Mouse (Mus musculus) liver, embryonic 14.5 days (tissue): ENCODE measurements around the gene Gngt2.

Experiments used
- CTCF ChIP-seq: IDR thresholded peaks from 2 replicates; pipeline ENCODE4 v1.5.1; 2016; ENCODE audit warnings: antibody characterized with exemption, low read depth, control low read depth
- EP300 ChIP-seq: IDR thresholded peaks from 2 replicates; pipeline ENCODE4 v1.6.1; 2016; ENCODE audit warnings: antibody characterized with exemption, low read depth

DNA sequence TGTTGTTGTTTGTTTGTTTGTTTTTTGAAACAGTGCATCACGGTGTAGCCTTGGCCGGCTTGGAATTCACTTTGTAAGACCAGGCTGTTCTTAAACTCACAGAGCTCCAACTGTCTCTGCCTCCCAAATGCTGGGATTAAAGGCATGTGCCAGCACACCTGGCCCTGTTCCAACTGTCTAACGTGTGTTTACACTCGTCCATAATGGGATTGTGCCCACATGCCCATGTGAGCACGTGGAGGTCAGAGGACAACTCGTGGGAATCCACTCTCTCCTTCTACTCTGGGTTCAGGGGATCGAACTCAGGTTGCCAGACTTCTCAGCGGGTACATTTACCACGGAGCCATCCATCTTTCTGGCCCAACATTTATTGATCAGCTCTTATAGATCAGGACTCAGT is 21.6 kb upstream of the Gngt2 start:
- no peak for TF ChIP-seq CTCF
- TF ChIP-seq EP300, result no peak
